Mouse (Mus musculus) MEL (cell line): Measurements from ENCODE around the gene Washc4.

Source experiments
- CTCF ChIP-seq, 3 experiments: IDR thresholded peaks in 2 of 3; conservative IDR thresholded peaks in 1 of 3; 2 replicates each; pipeline ENCODE4 v1.5.1; 2011 to 2012; ENCODE audit warnings: low read length in 3 of 3, low read depth in 2 of 3, mild to moderate bottlenecking in 2 of 3, improper control_type of control experiment in 1 of 3, inconsistent platforms in 1 of 3, mixed read lengths in 1 of 3, moderate library complexity in 1 of 3; ENCODE audit not compliant: control insufficient read depth in 1 of 3, insufficient read depth in 1 of 3, poor library complexity in 1 of 3, severe bottlenecking in 1 of 3
- E2F4 ChIP-seq: IDR thresholded peaks from 2 replicates; pipeline ENCODE4 v1.6.1; 2011; ENCODE audit warnings: low read depth, low read length, improper control_type of control experiment, borderline replicate concordance
- ELF1 ChIP-seq: IDR thresholded peaks from 2 replicates; pipeline ENCODE4 v1.6.1; 2014; ENCODE audit warnings: low read depth, mild to moderate bottlenecking, inconsistent platforms, low read length, improper control_type of control experiment, moderate library complexity
- GATA1 ChIP-seq: IDR thresholded peaks from 2 replicates; pipeline ENCODE4 v1.6.1; 2011; ENCODE audit warnings: low read depth, low read length, improper control_type of control experiment
- MAX ChIP-seq: IDR thresholded peaks from 2 replicates; pipeline ENCODE4 v1.6.1; 2011; ENCODE audit warnings: low read length, improper control_type of control experiment
- NELFE ChIP-seq: IDR thresholded peaks from 2 replicates; pipeline ENCODE4 v1.6.1; 2011; ENCODE audit warnings: low read depth, low read length, improper control_type of control experiment
- NRF1 ChIP-seq: IDR thresholded peaks from 2 replicates; pipeline ENCODE4 v1.6.1; 2014; ENCODE audit warnings: low read depth, mild to moderate bottlenecking, inconsistent platforms, low read length, improper control_type of control experiment, moderate library complexity; ENCODE audit not compliant: poor library complexity, insufficient read depth, severe bottlenecking
- POLR2A ChIP-seq, 2 experiments: IDR thresholded peaks; 2 replicates each; pipeline ENCODE4 v1.6.1; 2011 to 2012; ENCODE audit warnings: low read length in 2 of 2, mild to moderate bottlenecking in 2 of 2, control low read depth in 1 of 2, improper control_type of control experiment in 1 of 2, low read depth in 1 of 2, moderate library complexity in 1 of 2; ENCODE audit not compliant: control insufficient read depth in 1 of 2, insufficient read depth in 1 of 2, poor library complexity in 1 of 2
- POLR2AphosphoS2 ChIP-seq: IDR thresholded peaks from 2 replicates; pipeline ENCODE4 v1.6.1; 2011; ENCODE audit warnings: low read length, improper control_type of control experiment
- TBP ChIP-seq: IDR thresholded peaks from 2 replicates; pipeline ENCODE4 v1.8.0; 2011; ENCODE audit warnings: low read depth, low read length, improper control_type of control experiment
- ZC3H11A ChIP-seq: IDR thresholded peaks from 2 replicates; pipeline ENCODE4 v1.6.1; 2012; ENCODE audit warnings: low read depth, mild to moderate bottlenecking, inconsistent platforms, low read length, improper control_type of control experiment
- ZNF384 ChIP-seq: IDR thresholded peaks from 2 replicates; pipeline ENCODE4 v1.6.1; 2012; ENCODE audit warnings: low read depth, mild to moderate bottlenecking, inconsistent platforms, low read length, improper control_type of control experiment

DNA sequence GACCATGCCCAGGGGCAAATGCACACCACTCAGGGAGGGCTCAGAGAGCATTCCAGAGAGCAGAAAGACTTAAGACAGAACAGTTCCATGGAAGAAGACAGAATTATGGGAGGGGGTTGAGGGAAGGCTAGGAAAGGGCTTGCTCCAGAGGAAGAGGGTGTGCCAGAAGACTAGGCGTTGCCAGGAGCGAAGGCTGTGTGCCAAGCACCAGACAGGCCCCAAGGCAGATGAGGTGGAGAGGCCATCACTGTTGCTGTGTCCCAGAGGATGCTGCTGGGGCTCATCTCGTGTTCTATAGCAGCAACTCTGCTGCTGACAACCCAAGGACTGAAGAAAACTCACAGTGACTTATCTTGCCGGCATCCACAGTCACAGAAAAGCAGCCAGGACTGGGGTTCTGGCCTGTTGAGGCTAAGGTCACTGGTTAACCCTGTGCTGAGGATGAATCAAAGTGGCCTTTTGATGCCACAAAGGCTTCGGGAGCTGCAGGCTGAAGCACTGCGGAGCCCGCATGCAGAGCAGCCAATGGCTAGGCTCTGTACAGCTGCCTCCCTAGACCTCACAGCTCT is 89.3 kb downstream of the Washc4 start:
- TF ChIP-seq CTCF (IDR thresholded peaks at IDR 0.05 in 2 of 3, conservative IDR thresholded peaks at IDR 0.05 in 1 of 3; ENCODE audit: control insufficient read depth in 1 of 3, insufficient read depth in 1 of 3, low read depth in 2 of 3, low read length in 3 of 3, poor library complexity in 1 of 3, severe bottlenecking in 1 of 3) (no peak), MAX (no peak), POLR2A (IDR thresholded peaks at IDR 0.05; ENCODE audit: control insufficient read depth in 1 of 2, insufficient read depth in 1 of 2, low read depth in 1 of 2, low read length in 2 of 2, poor library complexity in 1 of 2) (no peak), POLR2AphosphoS2 (no peak), TBP (no peak), E2F4 (no peak), ZC3H11A (no peak), NRF1 (no peak), ELF1 (no peak), ZNF384 (no peak), NELFE (no peak), GATA1 (no peak)
